Mouse (Mus musculus) limb, embryonic 13.5 days (tissue): ENCODE results near the gene Dok1. TPM values are rescaled to one million over a fixed set of nuclear protein-coding genes. Genes with fewer than 3 reads are reported as not detected.

Experiments used
- ATAC-seq: fragments of 200-750 bp; cut with Nextera tagmentation; 2 replicates; pipeline ENCODE4 v1.8.0; 2017; ENCODE audit warnings: low read depth, moderate number of reproducible peaks, moderate TSS enrichment; ENCODE audit not compliant: low FRiP score
- H3K27ac ChIP-seq: fragments of 300-500 bp; sonication (generic); 2 replicates; pipeline ENCODE4 v1.5.1; 2015; ENCODE audit warnings: inconsistent platforms, mild to moderate bottlenecking, moderate library complexity
- H3K27me3 ChIP-seq: fragments of 300-500 bp; sonication (generic); 2 replicates; pipeline ENCODE4 v1.6.1; 2015; ENCODE audit warnings: mild to moderate bottlenecking, inconsistent platforms
- H3K36me3 ChIP-seq: fragments of 300-500 bp; sonication (generic); 2 replicates; pipeline ENCODE4 v1.6.1; 2015; ENCODE audit warnings: inconsistent platforms, mild to moderate bottlenecking, moderate library complexity
- H3K4me1 ChIP-seq: fragments of 300-500 bp; sonication (generic); 2 replicates; pipeline ENCODE4 v1.6.1; 2015; ENCODE audit warnings: inconsistent platforms
- H3K4me2 ChIP-seq: fragments of 300-500 bp; sonication (generic); replicated peaks from 2 replicates; pipeline ENCODE4 v1.6.1; 2015; ENCODE audit warnings: inconsistent platforms, mild to moderate bottlenecking, moderate library complexity
- H3K4me3 ChIP-seq: fragments of 300-500 bp; sonication (generic); 2 replicates; pipeline ENCODE4 v1.5.1; 2015; ENCODE audit warnings: moderate library complexity, mild to moderate bottlenecking, inconsistent platforms
- H3K9ac ChIP-seq: fragments of 300-500 bp; sonication (generic); 2 replicates; pipeline ENCODE4 v1.6.1; 2015; ENCODE audit warnings: mild to moderate bottlenecking, inconsistent platforms
- H3K9me3 ChIP-seq: fragments of 300-500 bp; sonication (generic); 2 replicates; pipeline ENCODE4 v1.6.1; 2016; ENCODE audit warnings: inconsistent platforms
- WGBS: fragments of 180-500 bp; shearing (Covaris S2); methylation state at CpG from one replicate; pipeline ENCODE4 v1.1.7; 2015; 5-methylcytosine and 5-hydroxymethylcytosine counted together
- microRNA-seq: library from miRNA; unstranded; fragments of <30 nt; microRNA quantifications from one replicate; pipeline ENCODE4, GENCODE M21; 2016
- polyA plus RNA-seq: library from polyadenylated mRNA; unstranded; fragments of >200 nt; fragmentation: Nextera tagmentation; extraction: Ambion mirVana; gene quantifications from 2 replicates; pipeline ENCODE4 v1.2.1, GENCODE M21; 2015

The Dok1 gene
- polyA plus RNA-seq, 1 experiment from 2014 or later: 16.2 TPM

DNA sequence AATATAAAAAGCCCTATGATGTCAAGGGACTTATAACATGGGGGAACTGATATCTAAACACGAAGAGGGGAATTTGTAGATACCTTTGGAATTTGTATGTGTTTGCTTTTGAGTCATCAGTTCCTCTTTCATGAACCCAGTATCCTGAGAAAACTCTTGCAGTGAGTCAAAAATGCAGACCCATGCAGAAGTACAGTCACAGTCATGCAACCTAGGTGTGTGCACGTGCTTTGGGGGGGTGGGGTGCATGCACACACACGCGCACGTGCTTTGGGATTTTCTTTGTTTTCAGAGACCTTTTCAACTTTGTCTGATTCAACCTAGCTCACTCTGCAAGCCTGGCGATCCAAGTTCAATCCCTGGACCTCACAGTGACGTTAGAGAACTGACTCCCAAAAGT, 38.9 kb downstream of the Dok1 start:
- Histone ChIP-seq H3K27ac (no peak overlapping the region), H3K27me3 (no peaks in the 10 kb centered on the region), H3K9me3 (no peaks in the 10 kb centered on the region), H3K9ac (no peak overlapping the region), H3K4me3 (no peak overlapping the region), H3K4me1 (peaks cover 11% of the 10 kb centered on the region; the same call in 1 of the 2 replicates), H3K36me3 (no peaks in the 10 kb centered on the region), H3K4me2 (no peak overlapping the region)
- ATAC-seq: no peak
- WGBS: 83% methylated on average over 7 of the region's 7 CpGs

- H3K9ac ChIP-seq: no peak overlapping the region
- 48% methylated on average over 1 of the region's 1 CpGs for WGBS
- H3K9me3 ChIP-seq: no peaks in the 10 kb centered on the region
These were observed 39.6 kb downstream of the Dok1 start for GRCm38 (mm10) chr6:82993696-82994095.

GRCm38 (mm10) chr6:82987411-82987971, 45.8 kb downstream of the Dok1 start:
- no peaks in the 10 kb centered on the region for H3K9me3 ChIP-seq
- no peaks in the 10 kb centered on the region for H3K36me3 ChIP-seq
- peak; percentile 87 for ATAC-seq
- WGBS: 10% methylated on average over 9 of the region's 9 CpGs
- peak overlapping the region; percentile 28; the same call in 1 of the 2 replicates for H3K4me2 ChIP-seq
- H3K27ac ChIP-seq: no peak overlapping the region; the same call in 1 of the 2 replicates
- H3K4me3 ChIP-seq: no peak overlapping the region
- peaks cover 11% of the 10 kb centered on the region for H3K4me1 ChIP-seq
- no peak overlapping the region for H3K9ac ChIP-seq
- no peaks in the 10 kb centered on the region for H3K27me3 ChIP-seq

More at GRCm38 (mm10) chr6:82993696-82994095, 39.6 kb downstream of the Dok1 start:
- Histone ChIP-seq H3K4me2 (no peak overlapping the region), H3K4me1 (peaks cover 11% of the 10 kb centered on the region; the same call in 1 of the 2 replicates), H3K27ac (no peak overlapping the region), H3K36me3 (no peaks in the 10 kb centered on the region), H3K4me3 (no peak overlapping the region), H3K27me3 (no peaks in the 10 kb centered on the region)
- no peak for ATAC-seq

Small RNAs within 50 kb of the gene (microRNA-seq; reads per million reads assigned to microRNA genes)
- not detected for gene Mir7040

Other genes starting within 250 kb of the Dok1 start
- 3.1 and 4.5 TPM in 2 replicates for gene Sema4f, start 93.7 kb downstream of the Dok1 start, polyA plus RNA-seq
- 0.34 and 0.65 TPM in 2 replicates for gene M1ap, start 86.6 kb downstream of the Dok1 start, polyA plus RNA-seq
- gene Loxl3, start 702 bp upstream of the Dok1 start, polyA plus RNA-seq: 34.4 and 36.3 TPM in 2 replicates
- gene Aup1, start 21.1 kb upstream of the Dok1 start, polyA plus RNA-seq: 168 and 181 TPM in 2 replicates
- 78.4 and 82.4 TPM in 2 replicates for gene Htra2, start 21.8 kb upstream of the Dok1 start, polyA plus RNA-seq
- gene Dqx1, start 24.4 kb upstream of the Dok1 start, polyA plus RNA-seq: 0.64 and 0.87 TPM in 2 replicates
- not detected in 2 replicates for gene Tlx2, start 36.8 kb upstream of the Dok1 start, polyA plus RNA-seq
- gene Pcgf1, start 44.4 kb upstream of the Dok1 start, polyA plus RNA-seq: 40.3 and 41.3 TPM in 2 replicates
- gene Lbx2, start 52.9 kb upstream of the Dok1 start, polyA plus RNA-seq: 0.81 and 0.91 TPM in 2 replicates
- 1.6 and 3.6 TPM in 2 replicates for gene Ccdc142, start 68.1 kb upstream of the Dok1 start, polyA plus RNA-seq
- 2.8 and 3.1 TPM in 2 replicates for gene Gm42688, start 68.1 kb upstream of the Dok1 start, polyA plus RNA-seq
- gene Mrpl53, start 75.6 kb upstream of the Dok1 start, polyA plus RNA-seq: 134 and 138 TPM in 2 replicates
- 42.7 and 45.4 TPM in 2 replicates for gene Mogs, start 82.0 kb upstream of the Dok1 start, polyA plus RNA-seq
- gene Wbp1, start 88.1 kb upstream of the Dok1 start, polyA plus RNA-seq: 161 and 169 TPM in 2 replicates
- 12.4 and 12.8 TPM in 2 replicates for gene Ino80b, start 92.0 kb upstream of the Dok1 start, polyA plus RNA-seq
- 64.7 and 74.1 TPM in 2 replicates for gene Rtkn, start 102.0 kb upstream of the Dok1 start, polyA plus RNA-seq
- 6.9 and 7.4 TPM in 2 replicates for gene Wdr54, start 122.9 kb upstream of the Dok1 start, polyA plus RNA-seq
- 3.7 and 3.8 TPM in 2 replicates for gene 1700003E16Rik, start 122.9 kb upstream of the Dok1 start, polyA plus RNA-seq
- gene Dctn1, start 132.4 kb upstream of the Dok1 start, polyA plus RNA-seq: 88.9 and 90.3 TPM in 2 replicates
- 0.10 and 0.20 TPM in 2 replicates for gene Slc4a5, start 186.4 kb upstream of the Dok1 start, polyA plus RNA-seq